Mouse (Mus musculus) T-helper 17 cell (primary cell): ENCODE measurements at regions not wholly inside any gene's neighbourhood (a gene's known extent, or its start where the extent isn't known, plus 50 kb on each side); places are given as distances from the start of the nearest gene placed in this dataset.

Source experiments
- in situ Hi-C, 2 experiments: fragments of 300-600 bp; cut with MboI, MseI; formaldehyde crosslinking; loops; 1 replicate in 1 of 2; 2 replicates in 1 of 2; pipeline ENCODE4 v1.15.1; 2025; ENCODE audit warnings: high pct_unique_total_duplicates in 2 of 2

DNA sequence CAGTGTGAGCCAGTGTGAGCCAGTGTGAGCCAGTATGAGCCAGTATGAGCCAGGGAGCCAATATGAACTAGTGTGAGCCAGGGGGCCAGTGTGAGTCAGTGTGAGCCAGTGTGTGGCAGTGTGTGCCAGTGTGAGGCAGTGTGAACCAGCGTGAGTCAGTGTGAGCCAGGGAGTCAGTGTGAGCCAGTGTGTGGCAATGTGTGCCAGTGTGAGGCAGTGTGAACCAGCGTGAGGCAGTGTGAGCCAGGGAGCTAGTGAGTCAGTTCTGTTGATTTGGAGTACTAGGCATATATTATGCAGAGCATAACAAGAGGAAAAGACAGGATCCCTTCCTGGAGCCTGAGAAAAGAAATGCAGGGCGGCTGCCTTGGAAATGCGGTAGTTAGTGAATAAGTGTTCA lies 82.7 kb upstream of the Zfhx3 start:
- in situ Hi-C loops = no loop called here

DNA sequence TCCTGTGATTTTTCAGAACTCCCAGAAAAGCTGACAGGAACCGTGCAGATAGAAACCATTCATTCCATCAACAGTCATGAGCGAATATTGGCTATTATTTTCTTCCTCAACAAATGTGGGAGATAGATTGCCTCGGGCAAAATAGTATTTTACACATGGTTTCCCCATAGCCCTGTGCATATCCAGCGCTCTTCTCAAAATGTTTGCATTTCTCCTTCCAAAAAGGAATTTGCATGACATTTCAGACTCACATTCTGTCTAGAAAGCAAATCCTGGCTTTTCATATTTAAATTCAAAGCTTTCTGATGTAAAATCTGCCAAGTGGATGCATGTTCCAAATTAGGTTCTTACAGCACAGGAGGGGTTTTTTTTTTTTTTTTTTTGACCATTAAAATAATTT lies 82.2 kb upstream of the Zfhx3 start:
- in situ Hi-C loops = no loop called here

- in situ Hi-C loops = no loop called here
Observed at GRCm38 (mm10) chr8:107864802-107865651, 77.4 kb upstream of the Zfhx3 start.

DNA sequence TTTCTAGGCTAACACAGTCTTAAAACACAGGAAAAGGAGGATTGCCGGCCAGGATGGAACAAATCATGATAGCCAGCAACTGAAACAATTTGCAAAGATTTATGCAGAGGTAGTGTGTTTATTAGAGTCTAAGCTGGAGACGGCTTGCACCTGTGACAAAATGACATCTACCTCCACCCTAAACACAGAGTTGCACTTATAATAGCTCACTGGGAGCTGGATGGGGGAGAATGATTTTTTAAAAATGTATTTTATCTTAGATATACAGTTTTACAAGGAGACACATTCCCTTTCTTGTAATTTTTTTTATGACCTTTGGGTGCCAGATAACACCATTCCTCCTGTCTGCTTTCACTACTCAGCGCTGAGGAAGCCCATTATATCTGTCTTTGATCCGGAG lies 76.7 kb upstream of the Zfhx3 start:
- in situ Hi-C loops = no loop called here

GRCm38 (mm10) chr8:107871718-107872117 lies 70.7 kb upstream of the Zfhx3 start:
- in situ Hi-C loops = loop anchor here in 1 of 2 experiments (5.0 kb wide), 1 partner anchor 231 kb away; no protein-coding TSS in a partner anchor

- in situ Hi-C loops = loop anchor here in 1 of 2 experiments (5.0 kb wide), 1 partner anchor 230 kb away; no protein-coding TSS in a partner anchor
Observed at GRCm38 (mm10) chr8:107872121-107872520, 70.3 kb upstream of the Zfhx3 start.

DNA sequence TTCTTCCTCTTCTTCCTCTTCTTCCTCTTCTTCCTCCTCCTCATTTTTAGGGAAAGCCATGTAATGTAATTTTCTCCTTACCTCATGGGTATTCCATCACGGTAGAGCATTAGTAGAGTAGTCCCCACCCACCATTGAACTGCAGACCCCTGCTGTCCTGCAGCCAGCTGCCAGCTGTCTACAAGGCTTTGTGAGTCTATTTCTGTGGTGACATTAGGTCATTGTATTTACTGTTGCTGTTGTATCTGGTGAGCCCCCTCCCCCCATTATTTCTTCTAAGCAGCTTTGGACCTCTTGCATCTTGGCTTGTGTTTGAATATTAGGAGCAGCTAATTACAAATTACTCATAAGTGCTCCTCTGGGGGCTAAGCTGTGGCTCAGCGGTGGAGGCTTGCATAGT lies 66.0 kb upstream of the Zfhx3 start:
- in situ Hi-C loops = no loop called here

DNA sequence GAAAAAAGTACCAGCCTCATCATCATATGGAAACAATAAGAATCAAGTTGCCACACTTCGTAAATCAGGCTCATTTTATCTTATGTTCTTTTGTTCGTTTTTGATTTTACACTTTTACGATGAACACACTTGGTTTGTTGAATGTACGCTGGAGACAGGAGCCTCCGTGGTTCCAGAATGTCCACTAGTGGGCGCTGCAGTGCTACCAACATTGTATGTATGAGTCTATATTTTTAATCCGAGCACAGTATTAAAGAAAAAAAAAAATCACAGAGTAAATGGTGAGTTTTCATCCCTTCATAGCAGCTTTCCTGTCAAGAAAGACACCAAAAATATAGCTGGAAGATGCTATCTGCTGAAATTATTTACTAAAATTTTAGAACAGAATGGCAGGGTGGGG lies 60.6 kb upstream of the Zfhx3 start:
- in situ Hi-C loops = no loop called here

GRCm38 (mm10) chr8:107885547-107885946 lies 56.9 kb upstream of the Zfhx3 start:
- in situ Hi-C loops = no loop called here

DNA sequence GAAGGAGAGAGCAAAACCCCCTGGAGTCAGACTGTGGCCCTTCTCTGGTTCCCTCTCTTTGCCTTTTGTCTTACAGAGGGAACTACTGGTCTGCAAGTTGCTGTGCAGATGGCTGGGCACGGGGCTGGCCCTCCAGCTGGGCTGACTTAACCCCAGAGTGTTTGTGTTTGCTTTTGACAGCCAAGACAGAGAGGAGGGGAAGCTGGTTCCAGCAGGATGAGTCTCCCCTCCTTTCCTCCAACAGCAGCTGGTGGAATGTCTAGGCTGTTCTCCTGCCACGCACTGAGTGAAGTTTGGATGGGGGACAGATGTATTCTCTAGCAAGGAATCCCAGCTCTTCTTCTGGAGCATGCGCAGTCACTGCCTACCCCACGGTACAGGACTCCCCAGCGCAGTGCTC lies 56.5 kb upstream of the Zfhx3 start:
- in situ Hi-C loops = no loop called here

GRCm38 (mm10) chr8:107886516-107887253 lies 55.8 kb upstream of the Zfhx3 start:
- in situ Hi-C loops = no loop called here

- in situ Hi-C loops = no loop called here
Observed at GRCm38 (mm10) chr8:107887333-107887732, 55.1 kb upstream of the Zfhx3 start.

- in situ Hi-C loops = loop anchor here in 1 of 2 experiments (10.0 kb wide), 1 partner anchor 224 kb away; no protein-coding TSS in a partner anchor
Observed at GRCm38 (mm10) chr8:107890922-107891321, 51.5 kb upstream of the Zfhx3 start.
